Mouse (Mus musculus) ES-E14 (cell line): ENCODE results near the gene Il17f.

Experiments
- CHD2 ChIP-seq: IDR thresholded peaks from 2 replicates; pipeline ENCODE4 v1.6.1; 2014; ENCODE audit warnings: mild to moderate bottlenecking, low read depth, low read length, inconsistent platforms
- HCFC1 ChIP-seq: IDR thresholded peaks from 2 replicates; pipeline ENCODE4 v1.6.1; 2012; ENCODE audit warnings: low read length, inconsistent platforms, borderline replicate concordance; ENCODE audit not compliant: insufficient read depth
- MAFK ChIP-seq: IDR thresholded peaks from 2 replicates; pipeline ENCODE4 v1.6.1; 2014; ENCODE audit warnings: mild to moderate bottlenecking, low read depth, low read length, inconsistent platforms; ENCODE audit not compliant: insufficient read depth
- ZC3H11A ChIP-seq: IDR thresholded peaks from 2 replicates; pipeline ENCODE4 v1.6.1; 2012; ENCODE audit warnings: low read depth, mild to moderate bottlenecking, inconsistent platforms, low read length, borderline replicate concordance
- ZNF384 ChIP-seq: IDR thresholded peaks from 2 replicates; pipeline ENCODE4 v1.6.1; 2012; ENCODE audit warnings: low read depth, low read length, inconsistent platforms

- TF ChIP-seq HCFC1 (no peak), MAFK (no peak), CHD2 (no peak), ZNF384 (no peak), ZC3H11A (no peak)
Measured at GRCm38 (mm10) chr1:20760331-20760730, 30.1 kb downstream of the Il17f start.
